Mouse (Mus musculus): ENCODE data around the gene Taok1. TPM values are rescaled to one million over a fixed set of nuclear protein-coding genes. Genes with fewer than 3 reads are reported as not detected.

The Taok1 gene
- total RNA-seq, 2 experiments from 2014 or later: 15.4 to 28.9 TPM

Other genes with a start within 250 kb of the Taok1 start
- not detected in 2 replicates for gene Coro6, start 145.4 kb downstream of the Taok1 start, total RNA-seq (2014; fragmentation: Nextera tagmentation)
- gene Coro6, start 145.4 kb downstream of the Taok1 start, total RNA-seq (2017): not detected in 2 replicates
- 25.8 and 26.4 TPM in 2 replicates for gene Ankrd13b, start 118.1 kb downstream of the Taok1 start, total RNA-seq (2014; fragmentation: Nextera tagmentation)
- 8.3 and 11.7 TPM in 2 replicates for gene Ankrd13b, start 118.1 kb downstream of the Taok1 start, total RNA-seq (2017)
- gene Git1, start 114.3 kb downstream of the Taok1 start, total RNA-seq (2014; fragmentation: Nextera tagmentation): 28.7 and 37.5 TPM in 2 replicates
- 10.9 and 13.6 TPM in 2 replicates for gene Git1, start 114.3 kb downstream of the Taok1 start, total RNA-seq (2017)
- gene Abhd15, start 92.7 kb downstream of the Taok1 start, total RNA-seq (2014; fragmentation: Nextera tagmentation): 2.1 and 2.2 TPM in 2 replicates
- 0.70 and 4.1 TPM in 2 replicates for gene Abhd15, start 92.7 kb downstream of the Taok1 start, total RNA-seq (2017)
- 3.8 and 11.1 TPM in 2 replicates for gene Trp53i13, start 91.8 kb downstream of the Taok1 start, total RNA-seq (2014; fragmentation: Nextera tagmentation)
- 0.66 and 0.76 TPM in 2 replicates for gene Trp53i13, start 91.8 kb downstream of the Taok1 start, total RNA-seq (2017)
- gene Gm10392, start 88.6 kb downstream of the Taok1 start, total RNA-seq (2014; fragmentation: Nextera tagmentation): 0.69 and 1.3 TPM in 2 replicates
- gene Gm10392, start 88.6 kb downstream of the Taok1 start, total RNA-seq (2017): not detected in 2 replicates
- gene Nufip2, start 78.3 kb upstream of the Taok1 start, total RNA-seq (2014; fragmentation: Nextera tagmentation): 60.0 and 67.4 TPM in 2 replicates
- gene Nufip2, start 78.3 kb upstream of the Taok1 start, total RNA-seq (2017): 78.5 and 79.1 TPM in 2 replicates
- not detected in 2 replicates for gene Cryba1, start 117.5 kb upstream of the Taok1 start, total RNA-seq (2014; fragmentation: Nextera tagmentation)
- gene Cryba1, start 117.5 kb upstream of the Taok1 start, total RNA-seq (2017): not detected in 2 replicates
- gene Myo18a, start 155.4 kb upstream of the Taok1 start, total RNA-seq (2014; fragmentation: Nextera tagmentation): 69.3 and 99.2 TPM in 2 replicates
- gene Myo18a, start 155.4 kb upstream of the Taok1 start, total RNA-seq (2017): 84.3 and 107 TPM in 2 replicates
- gene Gm10277, start 179.9 kb upstream of the Taok1 start, total RNA-seq (2014; fragmentation: Nextera tagmentation): not detected in 2 replicates
- not detected in 2 replicates for gene Gm10277, start 179.9 kb upstream of the Taok1 start, total RNA-seq (2017)